7 mouse cellular contexts compared by ENCODE assay signal in the genomic region with DNA sequence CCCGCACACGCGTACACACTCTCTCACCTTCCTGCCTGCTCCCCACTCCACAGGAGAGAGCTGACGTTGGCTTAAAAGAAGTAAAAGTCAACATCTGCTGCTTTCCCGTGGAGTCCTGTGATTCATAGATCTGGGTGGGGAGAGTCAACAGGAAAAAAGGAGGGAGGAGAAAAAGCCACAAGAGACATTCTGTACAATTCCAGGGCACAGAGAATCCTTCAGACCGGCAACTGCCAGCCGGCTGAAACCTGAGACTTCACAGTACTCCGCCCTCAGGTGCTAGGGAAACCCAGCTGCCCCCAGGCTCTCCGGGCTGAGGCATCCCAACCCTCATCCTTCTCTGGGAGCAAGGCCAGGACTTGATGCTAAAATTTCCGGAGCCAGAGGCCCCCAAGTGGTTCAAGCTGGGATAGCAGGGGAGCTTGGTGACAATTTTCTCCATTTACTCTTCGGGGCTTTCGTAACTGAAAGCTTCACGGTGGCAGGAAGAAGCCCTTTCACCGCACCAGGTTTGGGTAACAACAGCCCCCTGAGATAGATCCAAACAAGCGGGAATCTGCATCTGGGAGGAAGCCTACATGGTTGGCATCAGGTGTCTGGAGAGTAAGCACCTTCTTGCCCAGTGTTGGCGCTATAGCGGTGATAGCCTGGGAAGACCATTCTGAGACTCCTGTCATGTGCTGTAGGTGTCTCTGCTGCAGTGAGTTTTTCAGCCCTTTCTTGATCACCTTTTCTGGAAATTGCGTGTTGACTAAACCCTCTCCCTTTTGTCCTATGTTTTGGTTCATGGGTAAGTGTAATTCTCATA. TPM values are rescaled to one million over a fixed set of nuclear protein-coding genes. Genes with fewer than 3 reads are reported as not detected.
DNase-seq lines count a peak whose midpoint lies in the region; ATAC-seq and TF ChIP-seq lines count a peak whose summit lies in the region.

No protein-coding gene starts in this region.

- ATAC-seq in embryonic facial prominence, embryonic 11.5 days (replicated peaks; ENCODE audit: insufficient number of reproducible peaks, low FRiP score, low TSS enrichment, low read depth) = peak; percentile 89
- ATAC-seq in limb, embryonic 11.5 days (ENCODE audit: insufficient number of reproducible peaks, low FRiP score, low TSS enrichment, low read depth) = peak; percentile 84
- peak; percentile 77; the same call in 1 of the 2 replicates for ATAC-seq in midbrain, embryonic 14.5 days (ENCODE audit: low FRiP score, low TSS enrichment)

- TF ChIP-seq CTCF in spleen, adult 2 months (IDR thresholded peaks at IDR 0.05; ENCODE audit: extremely low read depth, insufficient read depth, insufficient read length, insufficient replicate concordance) = peak; percentile 38; the same call in 1 of the 2 replicates

- no peaks in the 10 kb centered on the region for H3K36me3 ChIP-seq in embryonic facial prominence, embryonic 11.5 days (replicated peaks; ENCODE audit: control insufficient read depth, insufficient read depth, low read depth, low read length)
- H3K36me3 ChIP-seq in limb, embryonic 11.5 days (ENCODE audit: control insufficient read depth, insufficient read depth, low read length) = no peaks in the 10 kb centered on the region
- no peaks in the 10 kb centered on the region for H3K36me3 ChIP-seq in midbrain, embryonic 14.5 days (ENCODE audit: control insufficient read depth, insufficient read depth, low read length)
- no peaks in the 10 kb centered on the region for H3K36me3 ChIP-seq in spleen, adult 2 months (ENCODE audit: control insufficient read depth, insufficient read depth, low read length)

- peak; percentile 86 for DNase-seq in adrenal gland, postnatal 14 days
- peak; percentile 92 for DNase-seq in embryonic facial prominence, embryonic 11.5 days (ENCODE audit: low spot score)
- peak; percentile 81 to 94 for DNase-seq in heart, adult 18-20 months
- peak; percentile 86 for DNase-seq in kidney, adult 18-20 months
- peak; percentile 91 for DNase-seq in limb, embryonic 11.5 days (ENCODE audit: low spot score)
- DNase-seq in midbrain, embryonic 14.5 days = peak; percentile 91
- DNase-seq in spleen, adult 2 months (ENCODE audit: low read depth in 1 of 2, low spot score in 2 of 2) = peak; percentile 42 to 66

- peak overlapping the region; percentile 3; the same call in 1 of the 2 replicates for H3K9ac ChIP-seq in embryonic facial prominence, embryonic 11.5 days (replicated peaks; ENCODE audit: low read length)
- no peak overlapping the region; the same call in 1 of the 2 replicates for H3K9ac ChIP-seq in limb, embryonic 11.5 days (ENCODE audit: low read length)
- peak overlapping the region; percentile 42 for H3K9ac ChIP-seq in midbrain, embryonic 14.5 days (replicated peaks; ENCODE audit: low read length)

- H3K9me3 ChIP-seq in embryonic facial prominence, embryonic 11.5 days (replicated peaks; ENCODE audit: control insufficient read depth, low read length) = no peaks in the 10 kb centered on the region
- no peaks in the 10 kb centered on the region for H3K9me3 ChIP-seq in limb, embryonic 11.5 days (ENCODE audit: control insufficient read depth, low read length)
- no peaks in the 10 kb centered on the region for H3K9me3 ChIP-seq in midbrain, embryonic 14.5 days (ENCODE audit: control insufficient read depth, low read length)

- peak overlapping the region; percentile 38 for H3K27ac ChIP-seq in embryonic facial prominence, embryonic 11.5 days (replicated peaks; ENCODE audit: low read depth, low read length)
- no peak overlapping the region; the same call in 1 of the 2 replicates for H3K27ac ChIP-seq in limb, embryonic 11.5 days (replicated peaks; ENCODE audit: low read depth, low read length)
- peak overlapping the region; percentile 16 for H3K27ac ChIP-seq in midbrain, embryonic 14.5 days (replicated peaks; ENCODE audit: low read depth, low read length)
- H3K27ac ChIP-seq in spleen, adult 2 months (ENCODE audit: insufficient read depth, low read length) = no peak overlapping the region

- TF ChIP-seq POLR2A in spleen, adult 2 months (IDR thresholded peaks at IDR 0.05; ENCODE audit: low read depth, low read length) = no peak

- no peak overlapping the region for H3K4me3 ChIP-seq in embryonic facial prominence, embryonic 11.5 days (ENCODE audit: low read depth, low read length)
- peak overlapping the region; percentile 14 for H3K4me3 ChIP-seq in limb, embryonic 11.5 days (ENCODE audit: low read depth, low read length)
- peak overlapping the region; percentile 32 for H3K4me3 ChIP-seq in midbrain, embryonic 14.5 days (replicated peaks; ENCODE audit: low read depth, low read length)
- peak overlapping the region; percentile 47; the same call in 1 of the 2 replicates for H3K4me3 ChIP-seq in spleen, adult 2 months (ENCODE audit: extremely low read depth, insufficient read depth, insufficient read length)

- no peaks in the 10 kb centered on the region for H3K4me1 ChIP-seq in embryonic facial prominence, embryonic 11.5 days (ENCODE audit: control insufficient read depth, insufficient read depth, low read length)
- H3K4me1 ChIP-seq in limb, embryonic 11.5 days (ENCODE audit: control insufficient read depth, insufficient read depth, low read length) = no peaks in the 10 kb centered on the region
- H3K4me1 ChIP-seq in midbrain, embryonic 14.5 days (ENCODE audit: control insufficient read depth, insufficient read depth, low read length) = no peaks in the 10 kb centered on the region; the same call in 1 of the 2 replicates
- no peaks in the 10 kb centered on the region; the same call in 1 of the 2 replicates for H3K4me1 ChIP-seq in spleen, adult 2 months (ENCODE audit: control insufficient read depth, insufficient read depth, insufficient read length)

- WGBS in embryonic facial prominence, embryonic 11.5 days = 5% methylated on average over 17 of the region's 18 CpGs
- 7% methylated on average over 17 of the region's 18 CpGs for WGBS in limb, embryonic 11.5 days
- 7% methylated on average over 15 of the region's 18 CpGs for WGBS in midbrain, embryonic 14.5 days
- WGBS in spleen, adult 2 months = 8% methylated on average over 18 of the region's 18 CpGs

- H3K4me2 ChIP-seq in embryonic facial prominence, embryonic 11.5 days (ENCODE audit: low read depth, low read length) = peak overlapping the region; percentile 21
- peak overlapping the region; percentile 36 for H3K4me2 ChIP-seq in limb, embryonic 11.5 days (ENCODE audit: low read depth, severe bottlenecking)
- H3K4me2 ChIP-seq in midbrain, embryonic 14.5 days (ENCODE audit: low read length) = peak overlapping the region; percentile 59

- no peaks in the 10 kb centered on the region for H3K27me3 ChIP-seq in embryonic facial prominence, embryonic 11.5 days (ENCODE audit: control insufficient read depth, insufficient read depth, low read length)
- no peaks in the 10 kb centered on the region for H3K27me3 ChIP-seq in limb, embryonic 11.5 days (ENCODE audit: control insufficient read depth, insufficient read depth, low read length)
- no peaks in the 10 kb centered on the region for H3K27me3 ChIP-seq in midbrain, embryonic 14.5 days (ENCODE audit: control insufficient read depth, insufficient read depth, low read length)
- no peaks in the 10 kb centered on the region for H3K27me3 ChIP-seq in spleen, adult 2 months (ENCODE audit: control insufficient read depth, insufficient read depth, low read length)

RNA-seq across cellular contexts. Expression of gene Ankrd35, which starts 6.3 kb away (rescaled TPM):
- 1.7 and 2.9 TPM in 2 replicates for total RNA-seq in adrenal gland, postnatal 14 days (2021)
- polyA plus RNA-seq in embryonic facial prominence, embryonic 11.5 days (2014; fragmentation: Nextera tagmentation; extraction: Ambion mirVana) = 0.14 and 0.45 TPM in 2 replicates
- 1 to 10 TPM; 1.2 to 1.3 TPM for total RNA-seq in heart, adult 18-20 months (2021)
- polyA plus RNA-seq in limb, embryonic 11.5 days (2014; fragmentation: Nextera tagmentation; extraction: Ambion mirVana) = 0.31 and 0.45 TPM in 2 replicates
- polyA plus RNA-seq in midbrain, embryonic 14.5 days (2014; fragmentation: Nextera tagmentation; extraction: Ambion mirVana) = 0.57 and 0.84 TPM in 2 replicates
- polyA plus RNA-seq in spleen, adult 2 months (2012; rRNA removed) = 0.74 and 0.97 TPM in 2 replicates

RNA-seq across cellular contexts. Expression of gene Itga10, which starts 18.3 kb away (rescaled TPM):
- 1.6 and 2.6 TPM in 2 replicates for total RNA-seq in adrenal gland, postnatal 14 days (2021)
- 0.59 and 0.77 TPM in 2 replicates for polyA plus RNA-seq in embryonic facial prominence, embryonic 11.5 days (2014; fragmentation: Nextera tagmentation; extraction: Ambion mirVana)
- total RNA-seq in heart, adult 18-20 months (2021) = under 1 TPM; 0.62 to 0.69 TPM
- polyA plus RNA-seq in limb, embryonic 11.5 days (2014; fragmentation: Nextera tagmentation; extraction: Ambion mirVana) = 0.92 and 0.96 TPM in 2 replicates
- 0.62 and 0.84 TPM in 2 replicates for polyA plus RNA-seq in midbrain, embryonic 14.5 days (2014; fragmentation: Nextera tagmentation; extraction: Ambion mirVana)
- 1.1 and 1.3 TPM in 2 replicates for polyA plus RNA-seq in spleen, adult 2 months (2012; rRNA removed)

RNA-seq across cellular contexts. Expression of gene Gm42957, which starts 28.4 kb away (rescaled TPM):
- total RNA-seq in adrenal gland, postnatal 14 days (2021) = 0.19 and 0.34 TPM in 2 replicates
- not detected in 2 replicates for polyA plus RNA-seq in embryonic facial prominence, embryonic 11.5 days (2014; fragmentation: Nextera tagmentation; extraction: Ambion mirVana)
- under 1 TPM in 1 of 2 experiments, not detected in 1; 0.18 TPM for total RNA-seq in heart, adult 18-20 months (2021)
- polyA plus RNA-seq in limb, embryonic 11.5 days (2014; fragmentation: Nextera tagmentation; extraction: Ambion mirVana) = 0.11 and 0.34 TPM in 2 replicates
- 0.11 TPM in 1 of 2 replicates, not detected in the other for polyA plus RNA-seq in midbrain, embryonic 14.5 days (2014; fragmentation: Nextera tagmentation; extraction: Ambion mirVana)
- 0.06 and 0.25 TPM in 2 replicates for polyA plus RNA-seq in spleen, adult 2 months (2012; rRNA removed)

RNA-seq across cellular contexts. Expression of gene Pex11b, which starts 28.5 kb away (rescaled TPM):
- 43.6 and 45.6 TPM in 2 replicates for total RNA-seq in adrenal gland, postnatal 14 days (2021)
- 54.7 and 62.3 TPM in 2 replicates for polyA plus RNA-seq in embryonic facial prominence, embryonic 11.5 days (2014; fragmentation: Nextera tagmentation; extraction: Ambion mirVana)
- total RNA-seq in heart, adult 18-20 months (2021) = 10 to 100 TPM; 32.7 to 36.3 TPM
- polyA plus RNA-seq in limb, embryonic 11.5 days (2014; fragmentation: Nextera tagmentation; extraction: Ambion mirVana) = 48.4 and 49.2 TPM in 2 replicates
- polyA plus RNA-seq in midbrain, embryonic 14.5 days (2014; fragmentation: Nextera tagmentation; extraction: Ambion mirVana) = 61.3 and 61.5 TPM in 2 replicates
- polyA plus RNA-seq in spleen, adult 2 months (2012; rRNA removed) = 17.5 and 21.0 TPM in 2 replicates

RNA-seq across cellular contexts. Expression of gene Pias3, which starts 32.5 kb away (rescaled TPM):
- total RNA-seq in adrenal gland, postnatal 14 days (2021) = 21.3 and 31.9 TPM in 2 replicates
- polyA plus RNA-seq in embryonic facial prominence, embryonic 11.5 days (2014; fragmentation: Nextera tagmentation; extraction: Ambion mirVana) = 33.8 and 35.5 TPM in 2 replicates
- total RNA-seq in heart, adult 18-20 months (2021) = 10 to 100 TPM; 13.4 to 15.3 TPM
- 41.4 and 42.8 TPM in 2 replicates for polyA plus RNA-seq in limb, embryonic 11.5 days (2014; fragmentation: Nextera tagmentation; extraction: Ambion mirVana)
- 25.5 and 26.3 TPM in 2 replicates for polyA plus RNA-seq in midbrain, embryonic 14.5 days (2014; fragmentation: Nextera tagmentation; extraction: Ambion mirVana)
- 30.9 and 31.0 TPM in 2 replicates for polyA plus RNA-seq in spleen, adult 2 months (2012; rRNA removed)

Comparison
In these comparisons a context has a peak if more than half of its experiments do, and no peak if none do; other contexts are left out.
1. H3K27ac ChIP-seq: peak in embryonic facial prominence, embryonic 11.5 days (single experiment) and midbrain, embryonic 14.5 days (single experiment); none in limb, embryonic 11.5 days (single experiment) and spleen, adult 2 months (single experiment).
2. Peak in every context shown above with its lines, with median percentiles within 50 percentile points of each other: DNase-seq, ATAC-seq and H3K4me2 ChIP-seq.